Mouse (Mus musculus): ENCODE results near the gene Cnp. TPM values are rescaled to one million over a fixed set of nuclear protein-coding genes. Genes with fewer than 3 reads are reported as not detected.
"Not testable (repeated sequence)": the region's sequence is repeated elsewhere in the genome, so short reads cannot be mapped to it uniquely, and the experiment has no call there.

Cnp gene
- polyA plus RNA-seq, 1 experiment = 25.2 TPM

DNA sequence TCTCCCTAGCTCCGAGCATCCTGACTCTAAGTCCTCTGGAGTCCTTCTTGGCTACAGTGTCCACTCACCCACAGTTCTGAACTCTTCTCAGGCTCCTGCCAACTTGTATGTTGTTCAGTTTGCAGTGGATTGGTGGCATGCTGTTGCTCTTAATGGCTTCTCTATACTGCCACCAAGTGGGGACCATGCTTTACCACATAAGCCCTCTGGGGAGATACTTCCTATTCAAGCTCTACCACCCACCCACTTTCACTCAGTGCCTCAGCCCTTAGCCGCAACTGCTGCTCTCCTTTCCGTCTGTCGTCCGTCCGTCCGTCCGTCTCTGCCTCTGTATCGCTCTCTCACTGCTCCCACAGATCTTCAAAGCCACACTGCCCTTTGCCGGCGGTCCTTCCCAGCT, 19.1 kb upstream of the Cnp start:
- no peak for DNase-seq (ENCODE audit: low read depth)

DNA sequence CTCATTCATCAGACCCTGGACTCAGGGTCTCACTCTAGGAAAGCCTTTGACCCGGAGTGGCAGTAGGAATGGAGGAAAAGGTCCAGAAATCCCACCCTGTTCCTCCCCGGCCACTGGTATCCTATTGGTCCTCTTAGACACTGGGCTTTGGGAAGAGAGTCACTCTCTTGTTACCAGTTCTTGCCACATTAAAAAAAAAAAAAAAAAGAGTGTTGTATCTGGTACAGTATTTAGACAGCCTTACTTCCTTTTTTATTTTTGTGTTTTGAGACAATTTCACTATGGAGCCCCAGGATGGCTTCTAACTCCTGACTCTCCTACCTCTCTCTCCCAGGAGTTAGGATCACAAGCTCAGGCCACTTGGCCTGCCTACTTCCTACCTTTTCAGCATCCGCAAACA, 17.1 kb upstream of the Cnp start:
- DNase-seq (ENCODE audit: low read depth) = no peak

- DNase-seq (ENCODE audit: low read depth) = no peak
Observed at GRCm38 (mm10) chr11:100559476-100559875, 15.2 kb upstream of the Cnp start.

- no peak for DNase-seq (ENCODE audit: low read depth)
Observed at GRCm38 (mm10) chr11:100561748-100562147, 13.0 kb upstream of the Cnp start.

- DNase-seq (ENCODE audit: low read depth) = no peak
Observed at GRCm38 (mm10) chr11:100564297-100564696, 10.4 kb upstream of the Cnp start.

DNA sequence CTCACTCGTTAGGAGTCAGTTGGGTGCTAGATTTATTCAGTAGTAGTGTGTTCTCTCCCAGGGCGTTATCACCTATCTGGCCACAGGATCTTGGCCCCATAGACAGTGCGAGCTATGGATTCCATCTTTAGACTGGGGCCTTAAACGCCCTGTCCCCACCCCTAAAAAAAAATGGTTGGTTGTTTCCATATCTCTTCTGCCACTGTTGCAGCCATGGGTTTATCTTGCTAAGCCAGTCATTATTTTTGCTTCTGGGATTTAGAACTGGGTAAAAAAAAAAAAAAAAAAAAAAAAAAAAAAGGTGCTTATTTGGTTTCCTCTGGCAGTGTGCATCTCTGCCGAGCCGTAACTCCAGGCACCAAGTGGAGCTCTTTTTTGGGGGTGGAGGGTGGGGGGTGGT, 10.0 kb upstream of the Cnp start:
- no peak for DNase-seq (ENCODE audit: low read depth)

DNA sequence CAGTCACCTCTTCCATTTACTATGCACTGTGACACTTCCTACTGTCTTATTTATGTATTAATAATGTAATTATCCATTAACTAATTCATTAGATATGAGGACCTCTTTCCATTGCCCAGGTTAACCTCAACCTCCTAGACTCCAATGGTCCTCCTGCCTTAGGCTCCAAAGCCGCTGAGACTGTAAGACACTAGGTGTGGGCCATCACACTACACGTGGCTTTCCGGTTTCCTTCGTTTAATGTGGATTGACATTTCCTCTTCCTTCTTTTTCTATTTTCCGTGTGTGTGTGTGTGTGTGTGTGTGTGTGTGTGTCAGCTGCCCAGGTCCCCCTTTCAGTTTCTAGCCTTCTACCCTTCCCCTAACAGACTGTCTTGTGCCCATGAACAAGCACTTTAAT, 7.5 kb upstream of the Cnp start:
- DNase-seq (ENCODE audit: low read depth) = no peak

DNA sequence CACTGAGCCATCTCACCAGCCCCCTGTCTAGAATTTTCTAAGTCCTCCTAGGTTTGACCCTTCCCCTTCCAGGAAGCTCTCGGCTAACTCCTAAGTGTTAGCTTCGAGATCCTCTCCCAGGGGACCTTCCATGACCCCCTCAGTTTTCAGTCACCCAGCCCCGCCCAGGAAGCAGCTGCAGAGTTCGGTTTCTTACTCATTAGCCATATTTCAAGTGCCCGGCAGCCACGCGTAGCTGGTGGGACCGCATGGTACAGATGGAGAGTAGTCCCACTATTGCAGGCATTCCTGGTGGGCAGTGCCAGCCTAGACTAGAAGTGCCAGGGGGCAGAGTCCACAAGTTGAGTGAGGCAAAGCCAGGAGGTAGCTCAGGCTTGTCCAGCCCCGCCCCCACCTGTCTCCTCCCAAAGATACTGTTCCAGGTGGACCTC, 6.9 kb upstream of the Cnp start:
- DNase-seq (ENCODE audit: low read depth) = no peak

- DNase-seq (ENCODE audit: low read depth) = no peak
Observed at GRCm38 (mm10) chr11:100568692-100569091, 6.0 kb upstream of the Cnp start.

- no peak for DNase-seq (ENCODE audit: low read depth)
Observed at GRCm38 (mm10) chr11:100569789-100570188, 4.9 kb upstream of the Cnp start.

DNA sequence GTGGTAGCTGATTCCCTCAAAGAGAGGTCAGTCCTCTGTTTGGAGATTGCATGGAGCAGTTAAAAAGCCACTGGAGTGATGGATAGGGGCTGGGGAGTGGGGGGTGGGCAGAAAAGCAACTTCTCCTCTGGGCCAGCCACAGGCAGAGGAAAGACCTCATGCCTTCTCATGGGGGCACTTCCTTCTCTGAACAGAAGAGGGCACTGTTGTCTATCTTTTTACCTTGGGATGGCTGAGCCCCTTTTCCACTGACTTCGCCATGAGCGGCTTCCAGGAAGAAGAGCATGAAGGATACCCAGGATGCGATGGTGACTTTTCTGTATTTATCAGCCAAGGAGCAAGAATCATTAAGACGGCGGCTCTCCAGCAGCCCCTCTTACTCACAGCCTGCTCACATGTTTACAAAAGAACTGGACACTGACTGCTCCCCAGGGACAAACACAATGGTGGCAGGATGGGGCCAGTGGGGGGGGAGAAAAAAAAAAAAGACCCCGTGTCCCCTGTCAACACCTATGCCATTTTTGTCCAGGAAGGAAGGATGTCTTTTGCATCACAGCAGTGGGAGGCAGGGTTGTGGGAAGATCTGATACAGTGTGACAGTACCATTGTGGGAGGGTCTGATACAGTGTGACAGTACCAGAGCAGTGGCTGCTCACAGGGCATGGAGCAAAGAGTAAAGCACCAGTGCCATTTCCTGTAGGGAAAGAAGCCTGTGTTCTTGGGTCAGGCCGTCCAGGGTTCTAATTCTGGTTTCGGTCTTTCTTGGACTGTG, 4.1 kb upstream of the Cnp start:
- DNase-seq (ENCODE audit: low read depth) = no peak

DNA sequence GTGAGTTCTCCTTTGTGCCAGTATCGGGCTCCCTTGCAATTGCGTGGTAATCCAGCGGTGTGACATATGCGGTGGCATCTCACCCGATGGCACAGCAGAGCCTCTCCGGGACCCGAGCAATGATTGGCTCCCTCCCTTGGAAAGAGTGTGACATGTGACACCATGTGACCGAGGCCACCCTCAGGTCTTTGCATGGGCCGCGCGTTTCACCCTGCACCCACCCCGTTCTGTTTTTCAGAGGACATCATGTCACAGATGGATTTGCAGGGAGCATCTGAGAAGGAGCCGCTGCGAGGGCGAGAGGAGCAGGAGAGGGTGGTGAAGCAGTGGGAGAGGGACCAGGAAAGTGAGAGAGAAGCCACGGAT, 3.5 kb upstream of the Cnp start:
- no peak for DNase-seq (ENCODE audit: low read depth)

DNA sequence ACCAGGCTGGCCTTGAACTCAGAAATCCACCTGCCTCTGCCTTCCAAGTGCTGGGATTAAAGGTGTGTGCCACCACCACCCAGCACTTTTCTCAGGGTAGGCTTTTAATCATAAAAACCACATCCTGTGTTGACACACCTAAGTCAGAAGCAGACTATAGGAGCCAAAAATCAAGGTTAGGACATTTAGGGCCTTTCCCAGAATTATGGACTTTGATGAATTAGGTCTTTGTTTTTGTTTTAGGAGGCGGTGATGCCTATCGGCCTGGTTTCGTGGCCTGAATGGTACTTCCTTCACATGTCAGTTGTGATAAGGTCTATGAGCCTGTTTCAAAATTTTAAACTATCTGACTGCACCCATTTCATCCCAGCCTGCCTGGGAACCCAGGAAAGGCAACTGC, 516 bp upstream of the Cnp start:
- DNase-seq (ENCODE audit: low read depth) = no peak

GRCm38 (mm10) chr11:100575484-100575855, 766 bp downstream of the Cnp start:
- DNase-seq (ENCODE audit: low read depth) = no peak

DNA sequence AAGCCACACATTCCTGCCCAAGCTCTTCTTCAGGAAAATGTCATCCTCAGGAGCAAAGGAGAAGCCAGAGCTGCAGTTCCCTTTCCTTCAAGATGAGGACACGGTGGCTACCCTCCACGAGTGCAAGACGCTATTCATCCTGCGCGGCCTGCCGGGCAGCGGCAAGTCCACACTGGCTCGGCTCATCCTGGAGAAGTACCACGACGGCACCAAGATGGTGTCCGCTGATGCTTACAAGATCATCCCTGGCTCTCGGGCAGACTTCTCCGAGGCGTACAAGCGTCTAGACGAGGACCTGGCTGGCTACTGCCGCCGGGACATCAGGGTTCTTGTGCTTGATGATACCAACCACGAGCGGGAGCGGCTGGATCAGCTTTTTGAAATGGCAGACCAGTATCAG, 1.6 kb downstream of the Cnp start:
- no peak for DNase-seq (ENCODE audit: low read depth)

- no peak for DNase-seq (ENCODE audit: low read depth)
Observed at GRCm38 (mm10) chr11:100577852-100578599, 3.3 kb downstream of the Cnp start.

DNA sequence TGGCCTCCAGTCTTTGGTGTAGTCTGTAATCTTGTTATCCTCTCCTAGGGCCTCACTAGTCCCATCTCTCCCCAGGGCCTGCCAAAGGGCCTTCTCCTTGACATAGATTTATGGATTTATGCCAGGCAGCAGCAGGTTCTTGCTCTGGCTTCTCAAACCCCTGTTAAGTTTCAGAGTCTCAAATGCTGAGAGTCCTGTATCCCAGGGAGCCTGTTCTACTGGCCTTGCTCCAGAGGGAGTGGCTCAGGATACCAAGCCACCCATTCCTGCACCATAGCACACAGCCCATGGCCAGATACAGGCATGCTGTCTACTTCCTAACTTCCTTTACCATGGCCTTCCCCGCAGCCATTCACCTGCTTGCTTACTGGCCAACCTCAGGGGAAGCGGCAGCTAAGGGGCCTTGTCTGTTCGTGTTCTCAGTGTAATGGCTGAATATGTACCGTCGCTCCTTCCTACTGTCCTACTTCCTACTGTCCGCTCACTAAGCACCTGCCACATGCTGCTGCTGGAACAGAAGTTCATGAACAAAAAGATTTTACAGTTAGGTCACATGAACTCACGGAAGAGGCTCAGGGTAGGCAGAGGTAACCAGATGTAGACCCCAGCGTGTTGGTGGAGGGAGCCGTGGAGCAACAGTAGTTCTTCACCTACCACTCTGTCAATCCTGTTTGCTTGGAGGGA, 4.6 kb downstream of the Cnp start:
- DNase-seq (ENCODE audit: low read depth) = no peak

- no peak for DNase-seq (ENCODE audit: low read depth)
Observed at GRCm38 (mm10) chr11:100580275-100580674, 5.6 kb downstream of the Cnp start.

DNA sequence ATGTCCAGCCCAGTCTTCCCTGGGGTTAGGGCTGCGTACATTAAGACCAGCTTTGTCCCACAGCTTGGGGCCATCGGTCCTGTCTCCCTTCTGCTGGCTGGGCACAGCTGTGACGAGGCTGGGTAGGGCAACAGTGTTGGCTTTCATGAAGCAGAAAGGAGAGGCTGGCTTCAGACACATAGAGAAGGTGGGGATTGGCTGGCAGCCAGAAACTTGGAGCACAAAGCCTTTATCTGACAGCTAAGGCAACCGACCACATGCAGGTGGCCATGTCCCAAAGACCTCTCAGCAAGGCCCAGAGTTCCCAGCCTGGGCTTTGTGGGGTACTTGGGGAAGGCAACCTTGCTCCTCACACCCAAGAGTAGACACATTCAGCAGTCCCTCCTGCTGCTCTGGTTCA, 7.1 kb downstream of the Cnp start:
- no peak for DNase-seq (ENCODE audit: low read depth)

- DNase-seq (ENCODE audit: low read depth) = not testable (repeated sequence)
Observed at GRCm38 (mm10) chr11:100582413-100582812, 7.7 kb downstream of the Cnp start.

GRCm38 (mm10) chr11:100582836-100583235, 8.1 kb downstream of the Cnp start:
- DNase-seq (ENCODE audit: low read depth) = no peak

- no peak for DNase-seq (ENCODE audit: low read depth)
Observed at GRCm38 (mm10) chr11:100584561-100584961, 9.9 kb downstream of the Cnp start.

GRCm38 (mm10) chr11:100585148-100585547, 10.4 kb downstream of the Cnp start:
- no peak for DNase-seq (ENCODE audit: low read depth)
